Mouse (Mus musculus) adrenal gland, postnatal 14 days (tissue): ENCODE data around the gene Igf1r. TPM values are rescaled to one million over a fixed set of nuclear protein-coding genes. Genes with fewer than 3 reads are reported as not detected.

Experiments used
- DNase-seq: peaks from one replicate; pipeline ENCODE4 v3.0.0; 2021; ENCODE audit warnings: mixed read lengths
- total RNA-seq: library from RNA; stranded (reverse); gene quantifications from 2 replicates; pipeline ENCODE4 v1.2.3, GENCODE M21; 2021

The Igf1r gene
- total RNA-seq, 1 experiment from 2014 or later, result 83.6 TPM

- no peak for DNase-seq
Observed at GRCm38 (mm10) chr7:68228491-68228890, 275.9 kb downstream of the Igf1r start.

GRCm38 (mm10) chr7:68230831-68231230 lies 278.2 kb downstream of the Igf1r start:
- peak; percentile 20 for DNase-seq

- peak; percentile 2 for DNase-seq
Observed at GRCm38 (mm10) chr7:68232521-68232920, 279.9 kb downstream of the Igf1r start.

GRCm38 (mm10) chr7:68233619-68234223 lies 281.1 kb downstream of the Igf1r start:
- peak; percentile 54 for DNase-seq

- no peak for DNase-seq
Observed at GRCm38 (mm10) chr7:68236817-68237216, 284.2 kb downstream of the Igf1r start.

GRCm38 (mm10) chr7:68239220-68239827 lies 286.7 kb downstream of the Igf1r start:
- no peak for DNase-seq

GRCm38 (mm10) chr7:68241205-68241604 lies 288.6 kb downstream of the Igf1r start:
- DNase-seq, result no peak

GRCm38 (mm10) chr7:68245681-68246080 lies 293.1 kb downstream of the Igf1r start:
- DNase-seq, result no peak

- no peak for DNase-seq
Observed at GRCm38 (mm10) chr7:68246249-68246648, 293.6 kb downstream of the Igf1r start.

- no peak for DNase-seq
Observed at GRCm38 (mm10) chr7:68250411-68250810, 297.8 kb downstream of the Igf1r start.

GRCm38 (mm10) chr7:68250902-68251301 lies 298.3 kb downstream of the Igf1r start:
- no peak for DNase-seq

GRCm38 (mm10) chr7:68257767-68258166 lies 305.1 kb downstream of the Igf1r start:
- no peak for DNase-seq

GRCm38 (mm10) chr7:68258326-68259150 lies 305.9 kb downstream of the Igf1r start:
- DNase-seq, result no peak

- DNase-seq, result no peak
Observed at GRCm38 (mm10) chr7:68259523-68260081, 307.0 kb downstream of the Igf1r start.

GRCm38 (mm10) chr7:68262612-68263200 lies 310.1 kb downstream of the Igf1r start:
- no peak for DNase-seq

GRCm38 (mm10) chr7:68263346-68264027 lies 310.9 kb downstream of the Igf1r start:
- DNase-seq, result no peak

GRCm38 (mm10) chr7:68264028-68264453 lies 311.4 kb downstream of the Igf1r start, which contains the start of gene Pgpep1l:
Gene Pgpep1l (minus strand): TSS chr7:68264233.
- DNase-seq, result peak; percentile 69

- peak; percentile 57 for DNase-seq
Observed at GRCm38 (mm10) chr7:68264531-68264930, 311.9 kb downstream of the Igf1r start.

GRCm38 (mm10) chr7:68265391-68265790 lies 312.8 kb downstream of the Igf1r start:
- no peak for DNase-seq

- no peak for DNase-seq
Observed at GRCm38 (mm10) chr7:68266691-68267090, 314.1 kb downstream of the Igf1r start.

- DNase-seq, result no peak
Observed at GRCm38 (mm10) chr7:68270551-68270950, 317.9 kb downstream of the Igf1r start.

GRCm38 (mm10) chr7:68271816-68272215 lies 319.2 kb downstream of the Igf1r start:
- DNase-seq, result no peak
